Mouse (Mus musculus) heart, postnatal 0 days (tissue): ENCODE results near the gene Olfr522.

Source experiments
- CTCF ChIP-seq: IDR thresholded peaks from 2 replicates; pipeline ENCODE4 v1.5.1; 2016; ENCODE audit warnings: antibody characterized with exemption, control low read depth, low read depth
- EP300 ChIP-seq: IDR thresholded peaks from 2 replicates; pipeline ENCODE4 v1.6.1; 2016; ENCODE audit warnings: antibody characterized with exemption, low read depth

- no peak for TF ChIP-seq EP300
- no peak for TF ChIP-seq CTCF
Observed at GRCm38 (mm10) chr7:140164664-140165063, at the start of gene Olfr522.
